Mouse (Mus musculus) embryonic facial prominence, embryonic 12.5 days (tissue): ENCODE data around the gene Mettl23. TPM values are rescaled to one million over a fixed set of nuclear protein-coding genes. Genes with fewer than 3 reads are reported as not detected.

Experiments
- ATAC-seq: fragments of 200-750 bp; cut with Nextera tagmentation; 2 replicates; pipeline ENCODE4 v1.8.0; 2017; ENCODE audit not compliant: insufficient number of reproducible peaks, insufficient read depth, low FRiP score, low TSS enrichment
- H3K27ac ChIP-seq: fragments of 300-500 bp; sonication (generic); 2 replicates; pipeline ENCODE4 v1.5.1; 2016; ENCODE audit warnings: mild to moderate bottlenecking
- H3K27me3 ChIP-seq: fragments of 300-500 bp; sonication (generic); 2 replicates; pipeline ENCODE4 v1.6.1; 2016; ENCODE audit warnings: mild to moderate bottlenecking, moderate library complexity
- H3K36me3 ChIP-seq: fragments of 300-500 bp; sonication (generic); 2 replicates; pipeline ENCODE4 v1.6.1; 2016; ENCODE audit warnings: mild to moderate bottlenecking
- H3K4me1 ChIP-seq: fragments of 300-500 bp; sonication (generic); 2 replicates; pipeline ENCODE4 v1.6.1; 2016
- H3K4me2 ChIP-seq: fragments of 300-500 bp; sonication (generic); replicated peaks from 2 replicates; pipeline ENCODE4 v1.6.1; 2016; ENCODE audit warnings: mild to moderate bottlenecking, moderate library complexity
- H3K4me3 ChIP-seq: fragments of 300-500 bp; sonication (generic); 2 replicates; pipeline ENCODE4 v1.5.1; 2016; ENCODE audit warnings: mild to moderate bottlenecking
- H3K9ac ChIP-seq: fragments of 300-500 bp; sonication (generic); 2 replicates; pipeline ENCODE4 v1.6.1; 2016; ENCODE audit warnings: mild to moderate bottlenecking, moderate library complexity
- H3K9me3 ChIP-seq: fragments of 300-500 bp; sonication (generic); 2 replicates; pipeline ENCODE4 v1.6.1; 2016; ENCODE audit warnings: mild to moderate bottlenecking, moderate library complexity
- WGBS: fragments of 180-500 bp; shearing (Covaris S2); methylation state at CpG from one replicate; pipeline ENCODE4 v1.1.7; 2016; 5-methylcytosine and 5-hydroxymethylcytosine counted together
- polyA plus RNA-seq: library from polyadenylated mRNA; unstranded; fragments of >200 nt; fragmentation: Nextera tagmentation; extraction: Ambion mirVana; gene quantifications from 2 replicates; pipeline ENCODE4 v1.2.1, GENCODE M21; 2016

Gene Mettl23
- polyA plus RNA-seq, result 63.7 and 71.2 TPM in 2 replicates

GRCm38 (mm10) chr11:116843261-116844233 lies at the start of gene Mettl23, which contains the start of gene Jmjd6:
TSS of gene Mettl23 (plus strand) at chr11:116843278.
TSS of gene Jmjd6 (minus strand) at chr11:116843449.
- H3K27me3 ChIP-seq, result no peaks in the 10 kb centered on the region
- H3K27ac ChIP-seq, result peak within 1 kb of the TSS; percentile 97
- H3K9ac ChIP-seq, result peak within 1 kb of the TSS; percentile 84
- peaks cover 37% of the 10 kb centered on the region for H3K36me3 ChIP-seq
- 1% methylated on average over 72 of the region's 72 CpGs for WGBS
- ATAC-seq, result peak; percentile 91
- H3K9me3 ChIP-seq, result no peaks in the 10 kb centered on the region
- H3K4me1 ChIP-seq, result peaks cover 33% of the 10 kb centered on the region
- peak within 1 kb of the TSS; percentile 86 for H3K4me3 ChIP-seq
- peak within 1 kb of the TSS; percentile 82 for H3K4me2 ChIP-seq

- H3K27ac ChIP-seq, result no peak overlapping the region
- H3K4me1 ChIP-seq, result 0 out of 2 replicates have a peak, but pooled peaks cover 4% of the 10 kb centered on the region
- 85% methylated on average over 5 of the region's 5 CpGs for WGBS
- ATAC-seq, result no peak
- H3K9ac ChIP-seq, result no peak overlapping the region
- no peaks in the 10 kb centered on the region for H3K36me3 ChIP-seq
- H3K4me3 ChIP-seq, result no peak overlapping the region
- no peak overlapping the region for H3K4me2 ChIP-seq
- no peaks in the 10 kb centered on the region for H3K27me3 ChIP-seq
- no peaks in the 10 kb centered on the region for H3K9me3 ChIP-seq
Measured at GRCm38 (mm10) chr11:116799364-116799763, 43.7 kb upstream of the Mettl23 start.

- Histone ChIP-seq H3K4me2 (no peak overlapping the region), H3K9me3 (no peaks in the 10 kb centered on the region), H3K4me3 (no peak overlapping the region), H3K27ac (no peak overlapping the region), H3K27me3 (no peaks in the 10 kb centered on the region), H3K36me3 (no peaks in the 10 kb centered on the region), H3K9ac (no peak overlapping the region), H3K4me1 (0 out of 2 replicates have a peak, but pooled peaks cover 4% of the 10 kb centered on the region)
- 67% methylated on average over 5 of the region's 5 CpGs for WGBS
- no peak for ATAC-seq
Measured at GRCm38 (mm10) chr11:116801106-116801505, 42.0 kb upstream of the Mettl23 start.

- Histone ChIP-seq H3K4me1 (0 out of 2 replicates have a peak, but pooled peaks cover 4% of the 10 kb centered on the region), H3K27ac (no peak overlapping the region)
- no peak for ATAC-seq
Measured at GRCm38 (mm10) chr11:116802709-116803108, 40.4 kb upstream of the Mettl23 start.

GRCm38 (mm10) chr11:116806136-116807071 lies 36.7 kb upstream of the Mettl23 start:
- H3K27ac ChIP-seq, result no peak overlapping the region
- no peaks in the 10 kb centered on the region for H3K36me3 ChIP-seq
- no peak overlapping the region for H3K9ac ChIP-seq
- no peak overlapping the region for H3K4me2 ChIP-seq
- no peak overlapping the region for H3K4me3 ChIP-seq
- 0 out of 2 replicates have a peak, but pooled peaks cover 3% of the 10 kb centered on the region for H3K27me3 ChIP-seq
- H3K4me1 ChIP-seq, result peaks cover 13% of the 10 kb centered on the region
- 75% methylated on average over 15 of the region's 15 CpGs for WGBS
- ATAC-seq, result no peak
- no peaks in the 10 kb centered on the region for H3K9me3 ChIP-seq

More at GRCm38 (mm10) chr11:116802709-116803108, 40.4 kb upstream of the Mettl23 start:
- H3K9ac ChIP-seq, result no peak overlapping the region
- H3K27me3 ChIP-seq, result no peaks in the 10 kb centered on the region
- H3K4me2 ChIP-seq, result no peak overlapping the region
- no peak overlapping the region for H3K4me3 ChIP-seq
- H3K36me3 ChIP-seq, result no peaks in the 10 kb centered on the region
- 83% methylated on average over 5 of the region's 5 CpGs for WGBS
- H3K9me3 ChIP-seq, result no peaks in the 10 kb centered on the region

- ATAC-seq, result no peak
- Histone ChIP-seq H3K4me1 (peaks cover 18% of the 10 kb centered on the region), H3K9ac (no peak overlapping the region), H3K27me3 (0 out of 2 replicates have a peak, but pooled peaks cover 3% of the 10 kb centered on the region), H3K9me3 (no peaks in the 10 kb centered on the region), H3K4me3 (no peak overlapping the region), H3K36me3 (no peaks in the 10 kb centered on the region), H3K4me2 (no peak overlapping the region), H3K27ac (no peak overlapping the region)
- WGBS, result 51% methylated on average over 7 of the region's 7 CpGs
Measured at GRCm38 (mm10) chr11:116807116-116807515, 36.0 kb upstream of the Mettl23 start.

- Histone ChIP-seq H3K4me1 (peaks cover 22% of the 10 kb centered on the region), H3K27ac (no peak overlapping the region), H3K36me3 (no peaks in the 10 kb centered on the region), H3K4me2 (no peak overlapping the region), H3K4me3 (no peak overlapping the region), H3K27me3 (0 out of 2 replicates have a peak, but pooled peaks cover 3% of the 10 kb centered on the region), H3K9ac (no peak overlapping the region), H3K9me3 (no peaks in the 10 kb centered on the region)
- no peak for ATAC-seq
- WGBS, result 82% methylated on average over 3 of the region's 3 CpGs
Measured at GRCm38 (mm10) chr11:116807526-116807925, 35.6 kb upstream of the Mettl23 start.

GRCm38 (mm10) chr11:116807938-116808606 lies 35.0 kb upstream of the Mettl23 start:
- 27% methylated on average over 7 of the region's 7 CpGs for WGBS

GRCm38 (mm10) chr11:116808811-116809395 lies 34.2 kb upstream of the Mettl23 start:
- Histone ChIP-seq H3K4me2 (no peak overlapping the region), H3K27ac (no peak overlapping the region), H3K4me1 (peaks cover 36% of the 10 kb centered on the region), H3K9ac (no peak overlapping the region), H3K4me3 (no peak overlapping the region), H3K27me3 (0 out of 2 replicates have a peak, but pooled peaks cover 3% of the 10 kb centered on the region), H3K36me3 (no peaks in the 10 kb centered on the region), H3K9me3 (no peaks in the 10 kb centered on the region)
- 77% methylated on average over 11 of the region's 11 CpGs for WGBS
- ATAC-seq, result no peak

More at GRCm38 (mm10) chr11:116807938-116808606, 35.0 kb upstream of the Mettl23 start:
- Histone ChIP-seq H3K27me3 (0 out of 2 replicates have a peak, but pooled peaks cover 3% of the 10 kb centered on the region), H3K36me3 (no peaks in the 10 kb centered on the region), H3K27ac (no peak overlapping the region), H3K9me3 (no peaks in the 10 kb centered on the region), H3K4me3 (no peak overlapping the region), H3K9ac (no peak overlapping the region), H3K4me2 (no peak overlapping the region), H3K4me1 (peaks cover 27% of the 10 kb centered on the region)
- no peak for ATAC-seq

GRCm38 (mm10) chr11:116809520-116809919 lies 33.6 kb upstream of the Mettl23 start:
- peaks cover 42% of the 10 kb centered on the region for H3K4me1 ChIP-seq
- H3K36me3 ChIP-seq, result no peaks in the 10 kb centered on the region
- H3K27me3 ChIP-seq, result 0 out of 2 replicates have a peak, but pooled peaks cover 3% of the 10 kb centered on the region
- H3K9ac ChIP-seq, result no peak overlapping the region
- WGBS, result 74% methylated on average over 8 of the region's 8 CpGs
- H3K9me3 ChIP-seq, result no peaks in the 10 kb centered on the region
- no peak for ATAC-seq
- no peak overlapping the region for H3K4me2 ChIP-seq
- H3K4me3 ChIP-seq, result no peak overlapping the region
- no peak overlapping the region for H3K27ac ChIP-seq
